Mouse (Mus musculus) forebrain, embryonic 11.5 days (tissue): ENCODE results near the gene Nrg3. TPM values are rescaled to one million over a fixed set of nuclear protein-coding genes. Genes with fewer than 3 reads are reported as not detected.

Experiments used
- ATAC-seq: fragments of 200-750 bp; cut with Nextera tagmentation; replicated peaks from 2 replicates; pipeline ENCODE4 v1.8.0; 2017; ENCODE audit warnings: moderate TSS enrichment; ENCODE audit not compliant: low FRiP score
- DNase-seq: peaks from one replicate; pipeline ENCODE4 v3.0.0-alpha.2; 2017; ENCODE audit warnings: low spot score
- H3K27ac ChIP-seq: fragments of 300-500 bp; sonication (generic); 2 replicates; pipeline ENCODE4 v1.5.1; 2014; ENCODE audit warnings: low read depth, low read length
- H3K27me3 ChIP-seq: fragments of 300-500 bp; sonication (generic); 2 replicates; pipeline ENCODE4 v1.6.1; 2014; ENCODE audit warnings: mild to moderate bottlenecking, low read length, mixed read lengths; ENCODE audit not compliant: control insufficient read depth, insufficient read depth
- H3K36me3 ChIP-seq: fragments of 300-500 bp; sonication (generic); 2 replicates; pipeline ENCODE4 v1.6.1; 2014; ENCODE audit warnings: mild to moderate bottlenecking, low read length, moderate library complexity, mixed read lengths; ENCODE audit not compliant: control insufficient read depth, insufficient read depth
- H3K4me1 ChIP-seq: fragments of 300-500 bp; sonication (generic); replicated peaks from 2 replicates; pipeline ENCODE4 v1.6.1; 2014; ENCODE audit warnings: low read length, mixed read lengths; ENCODE audit not compliant: control insufficient read depth, insufficient read depth
- H3K4me2 ChIP-seq: fragments of 300-500 bp; sonication (generic); 2 replicates; pipeline ENCODE4 v1.6.1; 2014; ENCODE audit warnings: low read depth, mild to moderate bottlenecking, low read length, moderate library complexity, mixed read lengths; ENCODE audit not compliant: severe bottlenecking
- H3K4me3 ChIP-seq: fragments of 300-500 bp; sonication (generic); 2 replicates; pipeline ENCODE4 v1.5.1; 2014; ENCODE audit warnings: low read depth, low read length
- H3K9ac ChIP-seq: fragments of 300-500 bp; sonication (generic); 2 replicates; pipeline ENCODE4 v1.6.1; 2014; ENCODE audit warnings: low read length
- H3K9me3 ChIP-seq: fragments of 300-500 bp; sonication (generic); 2 replicates; pipeline ENCODE4 v1.6.1; 2016; ENCODE audit warnings: low read length, mixed read lengths; ENCODE audit not compliant: control insufficient read depth
- WGBS: fragments of 180-500 bp; shearing (Covaris S2); extraction: QIAGEN DNeasy Blood & Tissue Kit; methylation state at CpG from one replicate; pipeline ENCODE4 v1.1.7; 2014; 5-methylcytosine and 5-hydroxymethylcytosine counted together
- microRNA-seq: library from miRNA; unstranded; fragments of <30 nt; microRNA quantifications from one replicate; pipeline ENCODE4, GENCODE M21; 2016; ENCODE audit not compliant: insufficient number of aligned reads
- polyA plus RNA-seq: library from polyadenylated mRNA; unstranded; fragments of >200 nt; fragmentation: Nextera tagmentation; extraction: Ambion mirVana; gene quantifications from 2 replicates; pipeline ENCODE4 v1.2.1, GENCODE M21; 2014

Gene Nrg3
- polyA plus RNA-seq, 1 experiment from 2014 or later: 2.1 TPM

DNA sequence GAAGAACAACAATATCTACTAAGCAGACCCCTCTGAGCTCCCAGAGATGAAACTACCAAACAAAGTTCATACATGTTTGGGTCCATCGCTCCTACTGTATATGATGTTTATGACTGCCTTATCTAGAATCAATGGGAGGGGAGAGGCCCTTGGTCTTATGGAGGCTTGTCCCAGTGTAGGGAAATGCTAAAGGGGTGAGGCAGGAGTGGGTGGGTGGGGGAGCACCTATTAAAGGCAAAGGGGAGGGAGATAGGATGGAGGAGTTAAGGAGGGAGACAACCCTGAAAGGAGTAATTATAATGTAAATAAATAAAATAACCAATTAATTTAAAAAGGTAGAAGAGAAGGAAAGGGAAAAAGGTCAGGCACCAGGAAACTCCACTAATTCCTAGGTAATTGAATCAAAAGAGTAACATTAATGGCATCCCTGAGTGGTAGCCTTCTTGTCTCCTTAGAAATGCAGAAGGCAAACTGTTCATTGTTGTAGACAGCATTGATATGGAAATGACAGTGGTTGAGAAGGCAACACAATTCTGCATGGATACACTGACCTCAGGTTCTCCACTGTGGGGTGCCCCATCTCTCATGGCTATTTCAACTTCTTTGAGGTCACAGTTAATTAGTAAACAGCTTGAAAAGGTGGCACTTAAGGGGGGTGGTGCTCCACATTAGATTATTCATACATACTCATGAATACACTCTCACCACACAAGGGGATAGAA is 1152.1 kb downstream of the Nrg3 start:
- Histone ChIP-seq H3K4me1 (no peaks in the 10 kb centered on the region), H3K4me3 (no peak overlapping the region), H3K27ac (no peak overlapping the region), H3K36me3 (no peaks in the 10 kb centered on the region), H3K9me3 (no peaks in the 10 kb centered on the region), H3K27me3 (no peaks in the 10 kb centered on the region), H3K4me2 (no peak overlapping the region), H3K9ac (no peak overlapping the region)
- 0 out of 2 replicates have a peak, but pooled peaks have one; percentile 42 for ATAC-seq
- no peak for DNase-seq
- WGBS: 100% methylated on average over 1 of the region's 1 CpGs

Small RNA genes lying within 50 kb of the gene (microRNA-seq; reads per million reads assigned to microRNA genes)
- not detected for gene Gm27332
